Mouse (Mus musculus) limb, embryonic 15.5 days (tissue): ENCODE measurements around the gene Scfd2. TPM values are rescaled to one million over a fixed set of nuclear protein-coding genes. Genes with fewer than 3 reads are reported as not detected.

Experiments used
- ATAC-seq: fragments of 200-750 bp; cut with Nextera tagmentation; 2 replicates; pipeline ENCODE4 v1.8.0; 2017; ENCODE audit warnings: low read depth, moderate TSS enrichment; ENCODE audit not compliant: insufficient number of reproducible peaks, low FRiP score, low TSS enrichment
- H3K27ac ChIP-seq: fragments of 300-500 bp; sonication (generic); 2 replicates; pipeline ENCODE4 v1.5.1; 2015; ENCODE audit warnings: moderate library complexity, mild to moderate bottlenecking, inconsistent platforms
- H3K27me3 ChIP-seq: fragments of 300-500 bp; sonication (generic); 2 replicates; pipeline ENCODE4 v1.6.1; 2015; ENCODE audit warnings: inconsistent platforms
- H3K36me3 ChIP-seq: fragments of 300-500 bp; sonication (generic); 2 replicates; pipeline ENCODE4 v1.6.1; 2015; ENCODE audit warnings: inconsistent platforms
- H3K4me1 ChIP-seq: fragments of 300-500 bp; sonication (generic); 2 replicates; pipeline ENCODE4 v1.6.1; 2015; ENCODE audit warnings: inconsistent platforms
- H3K4me2 ChIP-seq: fragments of 300-500 bp; sonication (generic); 2 replicates; pipeline ENCODE4 v1.6.1; 2015; ENCODE audit warnings: mild to moderate bottlenecking, inconsistent platforms
- H3K4me3 ChIP-seq: fragments of 300-500 bp; sonication (generic); 2 replicates; pipeline ENCODE4 v1.5.1; 2015; ENCODE audit warnings: mild to moderate bottlenecking, inconsistent platforms
- H3K9ac ChIP-seq: fragments of 300-500 bp; sonication (generic); 2 replicates; pipeline ENCODE4 v1.6.1; 2015; ENCODE audit warnings: inconsistent platforms
- H3K9me3 ChIP-seq: fragments of 300-500 bp; sonication (generic); 2 replicates; pipeline ENCODE4 v1.6.1; 2016; ENCODE audit warnings: inconsistent platforms
- WGBS: fragments of 180-500 bp; shearing (Covaris S2); methylation state at CpG from one replicate; pipeline ENCODE4 v1.1.7; 2015; 5-methylcytosine and 5-hydroxymethylcytosine counted together
- polyA plus RNA-seq: library from polyadenylated mRNA; unstranded; fragments of >200 nt; fragmentation: Nextera tagmentation; extraction: Ambion mirVana; gene quantifications from 2 replicates; pipeline ENCODE4 v1.2.1, GENCODE M21; 2015

Scfd2 gene
- 21.2 and 26.6 TPM in 2 replicates for polyA plus RNA-seq

DNA sequence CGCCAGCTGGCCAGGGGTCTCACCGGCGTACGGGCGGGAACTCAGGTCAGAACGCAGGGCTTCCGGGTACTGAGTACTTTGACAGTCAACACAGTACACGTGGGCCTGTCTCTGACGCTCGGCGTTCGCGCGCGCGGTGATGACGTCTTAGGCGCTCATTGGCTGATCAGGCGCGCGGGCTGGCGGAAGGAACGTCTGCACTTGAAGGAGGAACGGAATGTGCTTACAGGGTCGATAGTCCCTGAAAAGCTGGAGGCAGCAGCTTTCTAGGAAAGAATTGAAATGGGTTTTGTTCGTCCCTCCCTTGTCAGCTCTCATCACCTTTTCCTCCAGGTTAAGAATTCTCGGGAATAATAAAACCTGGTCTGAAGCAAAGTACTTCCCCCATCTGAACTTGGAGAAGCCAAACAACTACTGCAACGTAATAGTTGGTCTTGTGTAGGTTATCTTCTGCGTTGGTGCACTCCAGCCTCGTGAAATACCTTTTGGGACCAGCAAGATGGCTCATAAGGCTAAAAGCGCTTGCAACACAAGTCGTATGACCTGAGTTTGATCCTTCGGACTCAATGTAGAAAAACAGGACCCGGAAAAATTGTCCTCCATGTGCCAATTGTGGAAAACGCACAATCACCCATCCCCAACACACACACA, at the start of gene Scfd2:
TSS of gene Scfd2 (minus strand) at position 130 of the 651 bp plus-strand sequence.
- peak within 1 kb of the TSS; percentile 80 for H3K27ac ChIP-seq
- no peaks in the 10 kb centered on the region for H3K36me3 ChIP-seq
- H3K9me3 ChIP-seq, result no peaks in the 10 kb centered on the region
- 6% methylated on average over 35 of the region's 35 CpGs for whole genome bisulfite sequencing
- H3K27me3 ChIP-seq, result no peaks in the 10 kb centered on the region
- peak within 1 kb of the TSS; percentile 57 for H3K9ac ChIP-seq
- ATAC-seq, result peak; percentile 88
- H3K4me2 ChIP-seq, result peak within 1 kb of the TSS; percentile 98
- H3K4me1 ChIP-seq, result peaks cover 28% of the 10 kb centered on the region
- H3K4me3 ChIP-seq, result peak within 1 kb of the TSS; percentile 89

GRCm38 (mm10) chr5:74571767-74572166, 40.2 kb upstream of the Scfd2 start:
- no peaks in the 10 kb centered on the region for H3K4me1 ChIP-seq
- no peak for ATAC-seq
- peaks cover 28% of the 10 kb centered on the region for H3K36me3 ChIP-seq
- H3K4me3 ChIP-seq, result no peak overlapping the region
- H3K4me2 ChIP-seq, result no peak overlapping the region
- 83% methylated on average over 6 of the region's 6 CpGs for WGBS
- H3K9ac ChIP-seq, result no peak overlapping the region
- no peak overlapping the region for H3K27ac ChIP-seq
- no peaks in the 10 kb centered on the region for H3K27me3 ChIP-seq
- H3K9me3 ChIP-seq, result no peaks in the 10 kb centered on the region

- H3K36me3 ChIP-seq, result peaks cover 45% of the 10 kb centered on the region
- ATAC-seq, result no peak
- H3K4me3 ChIP-seq, result no peak overlapping the region
- H3K27me3 ChIP-seq, result no peaks in the 10 kb centered on the region
- no peak overlapping the region for H3K4me2 ChIP-seq
- H3K9ac ChIP-seq, result no peak overlapping the region
- 93% methylated on average over 1 of the region's 1 CpGs for WGBS
- no peaks in the 10 kb centered on the region for H3K9me3 ChIP-seq
- H3K4me1 ChIP-seq, result no peaks in the 10 kb centered on the region
- H3K27ac ChIP-seq, result no peak overlapping the region
Measured at GRCm38 (mm10) chr5:74561151-74561550, 29.6 kb upstream of the Scfd2 start.

- WGBS, result 93% methylated on average over 8 of the region's 8 CpGs
- no peak overlapping the region for H3K9ac ChIP-seq
Measured at GRCm38 (mm10) chr5:74549566-74549965, 18.0 kb upstream of the Scfd2 start.

GRCm38 (mm10) chr5:74545606-74546005, 14.0 kb upstream of the Scfd2 start:
- no peaks in the 10 kb centered on the region for H3K27me3 ChIP-seq
- H3K4me2 ChIP-seq, result no peak overlapping the region
- no peak overlapping the region for H3K4me3 ChIP-seq
- peaks cover 61% of the 10 kb centered on the region for H3K36me3 ChIP-seq
- no peak for ATAC-seq
- no peak overlapping the region for H3K27ac ChIP-seq
- WGBS, result 90% methylated on average over 4 of the region's 4 CpGs
- H3K9ac ChIP-seq, result no peak overlapping the region
- H3K9me3 ChIP-seq, result no peaks in the 10 kb centered on the region
- H3K4me1 ChIP-seq, result no peaks in the 10 kb centered on the region

More at GRCm38 (mm10) chr5:74549566-74549965, 18.0 kb upstream of the Scfd2 start:
- no peaks in the 10 kb centered on the region for H3K4me1 ChIP-seq
- H3K9me3 ChIP-seq, result no peaks in the 10 kb centered on the region
- no peaks in the 10 kb centered on the region for H3K27me3 ChIP-seq
- no peak overlapping the region for H3K4me3 ChIP-seq
- H3K4me2 ChIP-seq, result no peak overlapping the region
- peaks cover 66% of the 10 kb centered on the region for H3K36me3 ChIP-seq
- no peak for ATAC-seq
- no peak overlapping the region for H3K27ac ChIP-seq

GRCm38 (mm10) chr5:74536180-74536947, 4.8 kb upstream of the Scfd2 start:
- 38% methylated on average over 12 of the region's 12 CpGs for WGBS
- Histone ChIP-seq H3K4me3 (peak overlapping the region; percentile 91), H3K4me1 (peaks cover 15% of the 10 kb centered on the region), H3K36me3 (peaks cover 12% of the 10 kb centered on the region; the same call in 1 of the 2 replicates), H3K9ac (peak overlapping the region; percentile 90), H3K9me3 (no peaks in the 10 kb centered on the region), H3K27me3 (no peaks in the 10 kb centered on the region), H3K4me2 (peak overlapping the region; percentile 55), H3K27ac (peak overlapping the region; percentile 96; the same call in 1 of the 2 replicates)
- no peak for ATAC-seq

- Histone ChIP-seq H3K4me1 (peaks cover 24% of the 10 kb centered on the region), H3K4me2 (peak within 1 kb of the TSS; percentile 55), H3K27ac (peak within 1 kb of the TSS; percentile 96), H3K27me3 (no peaks in the 10 kb centered on the region), H3K9me3 (no peaks in the 10 kb centered on the region), H3K9ac (peak within 1 kb of the TSS; percentile 90), H3K36me3 (peaks cover 8% of the 10 kb centered on the region; the same call in 1 of the 2 replicates), H3K4me3 (peak within 1 kb of the TSS; percentile 91)
- under 1% methylated on average over 72 of the region's 73 CpGs for whole genome bisulfite sequencing
- ATAC-seq, result peak; percentile 83
Measured at GRCm38 (mm10) chr5:74535240-74536021, 3.9 kb upstream of the Scfd2 start, which contains the start of gene Fip1l1. TSS of gene Fip1l1 (plus strand) at chr5:74535449.

- WGBS, result 17% methylated on average over 16 of the region's 16 CpGs
- Histone ChIP-seq H3K9ac (peak overlapping the region; percentile 57), H3K4me3 (peak overlapping the region; percentile 89), H3K4me1 (peaks cover 25% of the 10 kb centered on the region), H3K27me3 (no peaks in the 10 kb centered on the region), H3K9me3 (no peaks in the 10 kb centered on the region), H3K36me3 (no peaks in the 10 kb centered on the region), H3K27ac (no peak overlapping the region), H3K4me2 (peak overlapping the region; percentile 98)
- ATAC-seq, result no peak
Measured at GRCm38 (mm10) chr5:74530785-74531184, 774 bp downstream of the Scfd2 start.

DNA sequence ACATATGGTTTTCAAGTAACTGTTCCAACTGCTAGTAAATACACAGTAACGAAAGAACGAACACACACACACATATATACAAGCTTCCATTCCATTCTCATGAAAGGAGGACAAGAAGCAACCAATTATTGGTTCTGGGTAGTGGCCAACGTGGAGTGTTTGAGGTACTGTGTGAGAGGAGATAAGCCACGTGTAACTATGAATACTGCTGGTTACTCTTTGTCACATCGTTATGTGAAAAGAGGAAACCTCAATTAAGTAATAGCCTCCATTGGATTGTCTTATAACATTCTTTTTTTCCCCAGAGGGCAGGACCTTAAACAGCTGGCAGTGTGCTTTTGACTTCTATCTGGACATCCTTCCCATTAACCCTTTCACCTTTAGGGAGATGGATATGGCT, 4.5 kb downstream of the Scfd2 start:
- Histone ChIP-seq H3K27me3 (no peaks in the 10 kb centered on the region), H3K9ac (no peak overlapping the region), H3K4me1 (peaks cover 21% of the 10 kb centered on the region), H3K27ac (no peak overlapping the region), H3K4me2 (no peak overlapping the region), H3K9me3 (no peaks in the 10 kb centered on the region), H3K4me3 (no peak overlapping the region), H3K36me3 (no peaks in the 10 kb centered on the region)
- WGBS, result 82% methylated on average over 5 of the region's 5 CpGs
- no peak for ATAC-seq

DNA sequence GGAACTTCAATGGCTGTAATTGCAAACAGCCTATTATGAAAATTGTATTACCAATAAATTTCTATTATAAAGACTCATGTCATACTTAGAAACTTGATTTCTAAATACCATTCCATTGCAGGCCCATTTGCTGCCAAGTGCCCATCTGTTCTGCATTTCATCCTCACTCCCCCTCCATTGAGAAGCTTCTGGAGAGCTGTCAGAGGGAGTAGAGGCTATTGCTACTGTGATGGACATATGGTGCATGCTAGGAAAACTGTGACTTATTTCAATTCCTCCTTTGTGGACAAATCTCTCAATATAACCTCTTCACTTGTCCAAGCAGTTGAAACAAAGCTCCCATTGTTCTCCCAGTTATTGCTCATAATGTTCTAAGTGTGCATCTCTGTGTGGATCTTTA, 19.9 kb downstream of the Scfd2 start:
- Histone ChIP-seq H3K9ac (no peak overlapping the region), H3K27me3 (no peaks in the 10 kb centered on the region), H3K9me3 (no peaks in the 10 kb centered on the region), H3K36me3 (no peaks in the 10 kb centered on the region), H3K27ac (no peak overlapping the region), H3K4me1 (no peaks in the 10 kb centered on the region), H3K4me3 (no peak overlapping the region), H3K4me2 (no peak overlapping the region)
- ATAC-seq, result no peak

DNA sequence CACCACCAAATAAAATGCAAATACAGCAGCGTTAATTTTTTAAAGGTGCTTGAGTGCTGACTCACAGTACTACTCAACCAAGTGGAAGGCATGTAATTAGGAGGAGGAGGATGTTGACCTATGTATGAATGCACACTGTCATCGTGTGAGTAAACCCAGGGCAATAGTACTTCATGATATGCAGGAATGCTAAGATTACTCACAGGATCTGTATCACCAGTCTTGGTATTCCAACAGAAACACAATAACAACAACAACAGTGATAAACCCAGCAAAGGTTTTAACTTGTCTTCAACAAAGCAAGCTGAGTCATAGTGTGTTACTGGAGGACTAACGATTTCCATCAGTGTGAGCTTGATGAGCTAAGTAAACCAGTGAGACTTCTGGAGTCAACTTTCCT, 38.9 kb downstream of the Scfd2 start:
- H3K27ac ChIP-seq, result no peak overlapping the region
- H3K9me3 ChIP-seq, result no peaks in the 10 kb centered on the region
- H3K4me2 ChIP-seq, result no peak overlapping the region
- H3K9ac ChIP-seq, result no peak overlapping the region
- ATAC-seq, result no peak
- H3K27me3 ChIP-seq, result no peaks in the 10 kb centered on the region
- WGBS, result 73% methylated on average over 3 of the region's 3 CpGs
- no peak overlapping the region for H3K4me3 ChIP-seq
- H3K36me3 ChIP-seq, result no peaks in the 10 kb centered on the region
- no peaks in the 10 kb centered on the region for H3K4me1 ChIP-seq
